ENCODE assay signal across 7 mouse cellular contexts in genomic region chr12:30910860-30911259, GRCm38 (mm10). TPM values are rescaled to one million over a fixed set of nuclear protein-coding genes. Genes with fewer than 3 reads are reported as not detected.
A peak's percentile ranks its signal among the peaks of the same experiment; 100 is the strongest.
DNase-seq lines count a peak whose midpoint lies in the region; ATAC-seq lines count a peak whose summit lies in the region.

No protein-coding gene starts in this region.

- DNase-seq in neural tube, embryonic 11.5 days (ENCODE audit: low spot score) = peak; percentile 13
- DNase-seq in neural tube, embryonic 10.5 days (ENCODE audit: extremely low spot score, low spot score) = no peak
- peak; percentile 13 for DNase-seq in embryonic facial prominence, embryonic 11.5 days (ENCODE audit: low spot score)
- no peak for DNase-seq in layer of hippocampus, adult 18-20 months (ENCODE audit: low spot score in 2 of 2)
- no peak for DNase-seq in embryo, embryonic 10.5 days (ENCODE audit: low spot score)

- no peaks in the 10 kb centered on the region for H3K27me3 ChIP-seq in neural tube, embryonic 11.5 days (ENCODE audit: control insufficient read depth, insufficient read depth, low read length)
- no peaks in the 10 kb centered on the region for H3K27me3 ChIP-seq in embryonic facial prominence, embryonic 11.5 days (ENCODE audit: control insufficient read depth, insufficient read depth, low read length)
- no peaks in the 10 kb centered on the region for H3K27me3 ChIP-seq in hindbrain, embryonic 12.5 days
- H3K27me3 ChIP-seq in midbrain, embryonic 12.5 days = no peaks in the 10 kb centered on the region

- no peak overlapping the region for H3K27ac ChIP-seq in neural tube, embryonic 11.5 days (ENCODE audit: low read depth, low read length)
- no peak overlapping the region for H3K27ac ChIP-seq in embryonic facial prominence, embryonic 11.5 days (replicated peaks; ENCODE audit: low read depth, low read length)
- H3K27ac ChIP-seq in hindbrain, embryonic 12.5 days = peak overlapping the region; percentile 44; the same call in 1 of the 2 replicates
- no peak overlapping the region; the same call in 1 of the 2 replicates for H3K27ac ChIP-seq in midbrain, embryonic 12.5 days (replicated peaks)

- H3K4me1 ChIP-seq in neural tube, embryonic 11.5 days (ENCODE audit: control insufficient read depth, insufficient read depth, low read length) = peaks cover 6% of the 10 kb centered on the region
- no peaks in the 10 kb centered on the region for H3K4me1 ChIP-seq in embryonic facial prominence, embryonic 11.5 days (ENCODE audit: control insufficient read depth, insufficient read depth, low read length)
- H3K4me1 ChIP-seq in hindbrain, embryonic 12.5 days = peaks cover 13% of the 10 kb centered on the region
- peaks cover 7% of the 10 kb centered on the region for H3K4me1 ChIP-seq in midbrain, embryonic 12.5 days

- H3K4me3 ChIP-seq in neural tube, embryonic 11.5 days (ENCODE audit: low read depth, low read length) = peak overlapping the region; percentile 74
- H3K4me3 ChIP-seq in embryonic facial prominence, embryonic 11.5 days (ENCODE audit: low read depth, low read length) = peak overlapping the region; percentile 74
- peak overlapping the region; percentile 74 for H3K4me3 ChIP-seq in hindbrain, embryonic 12.5 days
- H3K4me3 ChIP-seq in midbrain, embryonic 12.5 days = peak overlapping the region; percentile 72

- H3K4me2 ChIP-seq in neural tube, embryonic 11.5 days (ENCODE audit: low read depth) = peak overlapping the region; percentile 86
- H3K4me2 ChIP-seq in embryonic facial prominence, embryonic 11.5 days (ENCODE audit: low read depth, low read length) = peak overlapping the region; percentile 40
- H3K4me2 ChIP-seq in hindbrain, embryonic 12.5 days (replicated peaks) = peak overlapping the region; percentile 94
- peak overlapping the region; percentile 92 for H3K4me2 ChIP-seq in midbrain, embryonic 12.5 days (replicated peaks)

- no peaks in the 10 kb centered on the region for H3K9me3 ChIP-seq in neural tube, embryonic 11.5 days (ENCODE audit: control insufficient read depth, low read length)
- H3K9me3 ChIP-seq in embryonic facial prominence, embryonic 11.5 days (replicated peaks; ENCODE audit: control insufficient read depth, low read length) = no peaks in the 10 kb centered on the region
- no peaks in the 10 kb centered on the region for H3K9me3 ChIP-seq in hindbrain, embryonic 12.5 days (replicated peaks)
- no peaks in the 10 kb centered on the region for H3K9me3 ChIP-seq in midbrain, embryonic 12.5 days

- 20% methylated on average over 8 of the region's 8 CpGs for WGBS in neural tube, embryonic 11.5 days
- 13% methylated on average over 8 of the region's 8 CpGs for WGBS in embryonic facial prominence, embryonic 11.5 days
- WGBS in hindbrain, embryonic 12.5 days = 23% methylated on average over 8 of the region's 8 CpGs
- WGBS in midbrain, embryonic 12.5 days = 19% methylated on average over 8 of the region's 8 CpGs

- no peak; the same call in 1 of the 2 replicates for ATAC-seq in neural tube, embryonic 11.5 days (ENCODE audit: insufficient read depth, low FRiP score, low TSS enrichment)
- no peak for ATAC-seq in embryonic facial prominence, embryonic 11.5 days (replicated peaks; ENCODE audit: insufficient number of reproducible peaks, low FRiP score, low TSS enrichment, low read depth)
- ATAC-seq in hindbrain, embryonic 12.5 days (ENCODE audit: low FRiP score) = no peak
- no peak for ATAC-seq in midbrain, embryonic 12.5 days (ENCODE audit: low FRiP score, low read depth)

- no peaks in the 10 kb centered on the region for H3K36me3 ChIP-seq in neural tube, embryonic 11.5 days (ENCODE audit: control insufficient read depth, insufficient read depth, low read length)
- no peaks in the 10 kb centered on the region for H3K36me3 ChIP-seq in embryonic facial prominence, embryonic 11.5 days (replicated peaks; ENCODE audit: control insufficient read depth, insufficient read depth, low read depth, low read length)
- no peaks in the 10 kb centered on the region for H3K36me3 ChIP-seq in hindbrain, embryonic 12.5 days
- H3K36me3 ChIP-seq in midbrain, embryonic 12.5 days = no peaks in the 10 kb centered on the region

- H3K9ac ChIP-seq in neural tube, embryonic 11.5 days (ENCODE audit: low read length) = peak overlapping the region; percentile 73
- H3K9ac ChIP-seq in embryonic facial prominence, embryonic 11.5 days (replicated peaks; ENCODE audit: low read length) = peak overlapping the region; percentile 92
- peak overlapping the region; percentile 85 for H3K9ac ChIP-seq in hindbrain, embryonic 12.5 days
- peak overlapping the region; percentile 81 for H3K9ac ChIP-seq in midbrain, embryonic 12.5 days (replicated peaks)

RNA-seq across cellular contexts. Expression of gene Acp1, which starts 0.5 kb away (rescaled TPM):
- 189 and 194 TPM in 2 replicates for polyA plus RNA-seq in neural tube, embryonic 11.5 days (2014; fragmentation: Nextera tagmentation; extraction: Ambion mirVana)
- 202 and 207 TPM in 2 replicates for polyA plus RNA-seq in embryonic facial prominence, embryonic 11.5 days (2014; fragmentation: Nextera tagmentation; extraction: Ambion mirVana)
- polyA plus RNA-seq in hindbrain, embryonic 12.5 days (2016; fragmentation: Nextera tagmentation; extraction: Ambion mirVana) = 130 and 136 TPM in 2 replicates
- 140 and 146 TPM in 2 replicates for polyA plus RNA-seq in midbrain, embryonic 12.5 days (2016; fragmentation: Nextera tagmentation; extraction: Ambion mirVana)
- 10 to 100 TPM; 56.7 to 58.3 TPM for total RNA-seq in layer of hippocampus, adult 18-20 months (2021)

RNA-seq across cellular contexts. Expression of gene Sh3yl1, which starts 0.6 kb away (rescaled TPM):
- polyA plus RNA-seq in neural tube, embryonic 11.5 days (2014; fragmentation: Nextera tagmentation; extraction: Ambion mirVana) = 20.7 and 23.1 TPM in 2 replicates
- 22.0 and 23.2 TPM in 2 replicates for polyA plus RNA-seq in embryonic facial prominence, embryonic 11.5 days (2014; fragmentation: Nextera tagmentation; extraction: Ambion mirVana)
- 33.1 and 39.1 TPM in 2 replicates for polyA plus RNA-seq in hindbrain, embryonic 12.5 days (2016; fragmentation: Nextera tagmentation; extraction: Ambion mirVana)
- polyA plus RNA-seq in midbrain, embryonic 12.5 days (2016; fragmentation: Nextera tagmentation; extraction: Ambion mirVana) = 27.4 and 27.5 TPM in 2 replicates
- 10 to 100 TPM; 11.3 to 12.1 TPM for total RNA-seq in layer of hippocampus, adult 18-20 months (2021)

RNA-seq across cellular contexts. Expression of gene Alkal2, which starts 26.7 kb away (rescaled TPM):
- polyA plus RNA-seq in neural tube, embryonic 11.5 days (2014; fragmentation: Nextera tagmentation; extraction: Ambion mirVana) = not detected in 2 replicates
- polyA plus RNA-seq in embryonic facial prominence, embryonic 11.5 days (2014; fragmentation: Nextera tagmentation; extraction: Ambion mirVana) = 12.7 and 14.4 TPM in 2 replicates
- polyA plus RNA-seq in hindbrain, embryonic 12.5 days (2016; fragmentation: Nextera tagmentation; extraction: Ambion mirVana) = 0.21 and 1.2 TPM in 2 replicates
- polyA plus RNA-seq in midbrain, embryonic 12.5 days (2016; fragmentation: Nextera tagmentation; extraction: Ambion mirVana) = 0.27 and 0.47 TPM in 2 replicates
- total RNA-seq in layer of hippocampus, adult 18-20 months (2021) = 1 to 10 TPM; 4.3 to 5.2 TPM

Comparison
In these comparisons a context has a peak if more than half of its experiments do, and no peak if none do; other contexts are left out.
1. DNase-seq: peak in neural tube, embryonic 11.5 days (single experiment) and embryonic facial prominence, embryonic 11.5 days (single experiment); none in neural tube, embryonic 10.5 days (single experiment), layer of hippocampus, adult 18-20 months (0 of 2) and embryo, embryonic 10.5 days (single experiment).
2. H3K4me2 ChIP-seq: peak in every context shown above with its lines; median percentile 94 in hindbrain, embryonic 12.5 days; 92 in midbrain, embryonic 12.5 days; 86 in neural tube, embryonic 11.5 days; 40 in embryonic facial prominence, embryonic 11.5 days.
3. Peak in every context shown above with its lines, with median percentiles within 50 percentile points of each other: H3K4me3 ChIP-seq and H3K9ac ChIP-seq.